Comparison of ENCODE assay signal across 28 mouse cellular contexts in genomic region chr9:105408549-105408948, GRCm38 (mm10). TPM values are rescaled to one million over a fixed set of nuclear protein-coding genes. Genes with fewer than 3 reads are reported as not detected.
DNase-seq lines count a peak whose midpoint lies in the region; ATAC-seq and TF ChIP-seq lines count a peak whose summit lies in the region.
"Had no signal": no experiment of that assay in that cellular context is flagged by ENCODE, and none has a peak within 500 bp of the region (broad histone marks: within the 10 kb centered on the region; RNA-seq: fewer than 3 reads in every experiment).

No protein-coding gene starts in this region.

- WGBS in intestine, postnatal 0 days: 92% methylated on average over 6 of the region's 6 CpGs
- 93% methylated on average over 6 of the region's 6 CpGs for WGBS in intestine, embryonic 16.5 days
- 91% methylated on average over 6 of the region's 6 CpGs for WGBS in lung, embryonic 14.5 days

- H3K9ac ChIP-seq in intestine, postnatal 0 days (ENCODE audit: low read depth, low read length): no peak overlapping the region
- no peak overlapping the region for H3K9ac ChIP-seq in intestine, embryonic 16.5 days (ENCODE audit: low read depth, low read length)
- no peak overlapping the region for H3K9ac ChIP-seq in lung, embryonic 14.5 days
- H3K9ac ChIP-seq in CH12.LX (ENCODE audit: insufficient read depth, low read depth): no peak overlapping the region
- H3K9ac ChIP-seq: embryonic facial prominence, embryonic 15.5 days; forebrain, embryonic 13.5 days; hindbrain, embryonic 15.5 days; kidney, embryonic 15.5 days; liver, embryonic 15.5 days; neural tube, embryonic 13.5 days had no signal

- no peak overlapping the region for H3K4me3 ChIP-seq in intestine, postnatal 0 days (ENCODE audit: low read depth, low read length)
- no peak overlapping the region for H3K4me3 ChIP-seq in intestine, embryonic 16.5 days (ENCODE audit: low read length)
- H3K4me3 ChIP-seq in lung, embryonic 14.5 days (ENCODE audit: low read depth, low read length): no peak overlapping the region
- no peak overlapping the region for H3K4me3 ChIP-seq in CH12.LX (replicated peaks in 1 of 3; ENCODE audit: low read depth in 2 of 3, low read length in 2 of 3, poor library complexity in 1 of 3)
- H3K4me3 ChIP-seq: embryonic facial prominence, embryonic 10.5 days; embryonic facial prominence, embryonic 15.5 days; forebrain, embryonic 13.5 days; heart, embryonic 10.5 days; hindbrain, embryonic 15.5 days; kidney, embryonic 15.5 days; liver, embryonic 15.5 days; neural tube, embryonic 13.5 days had no signal

- no peaks in the 10 kb centered on the region for H3K9me3 ChIP-seq in intestine, postnatal 0 days (ENCODE audit: control insufficient read depth)
- H3K9me3 ChIP-seq in intestine, embryonic 16.5 days (ENCODE audit: control insufficient read depth, low read length): no peaks in the 10 kb centered on the region
- no peaks in the 10 kb centered on the region for H3K9me3 ChIP-seq in lung, embryonic 14.5 days (ENCODE audit: low read depth, low read length)
- no peaks in the 10 kb centered on the region for H3K9me3 ChIP-seq in CH12.LX (replicated peaks; ENCODE audit: low read length)
- H3K9me3 ChIP-seq: embryonic facial prominence, embryonic 10.5 days; embryonic facial prominence, embryonic 15.5 days; forebrain, embryonic 13.5 days; heart, embryonic 10.5 days; hindbrain, embryonic 15.5 days; kidney, embryonic 15.5 days; liver, embryonic 15.5 days; neural tube, embryonic 13.5 days had no signal

- H3K27me3 ChIP-seq in intestine, postnatal 0 days (replicated peaks; ENCODE audit: control insufficient read depth, insufficient read depth, low read length): no peaks in the 10 kb centered on the region
- no peaks in the 10 kb centered on the region for H3K27me3 ChIP-seq in intestine, embryonic 16.5 days (replicated peaks; ENCODE audit: control insufficient read depth, insufficient read depth, low read length)
- no peaks in the 10 kb centered on the region for H3K27me3 ChIP-seq in lung, embryonic 14.5 days (ENCODE audit: insufficient read depth, low read length)
- H3K27me3 ChIP-seq in CH12.LX (replicated peaks): no peaks in the 10 kb centered on the region
- H3K27me3 ChIP-seq: embryonic facial prominence, embryonic 15.5 days; forebrain, embryonic 13.5 days; hindbrain, embryonic 15.5 days; kidney, embryonic 15.5 days; liver, embryonic 15.5 days; neural tube, embryonic 13.5 days had no signal

- no peak overlapping the region for H3K4me2 ChIP-seq in intestine, postnatal 0 days (replicated peaks; ENCODE audit: low read depth)
- no peak overlapping the region for H3K4me2 ChIP-seq in intestine, embryonic 16.5 days (ENCODE audit: low read depth, low read length)
- H3K4me2 ChIP-seq in lung, embryonic 14.5 days: no peak overlapping the region
- H3K4me2 ChIP-seq in CH12.LX (ENCODE audit: insufficient read depth, low read depth, poor library complexity, severe bottlenecking): no peak overlapping the region
- H3K4me2 ChIP-seq: embryonic facial prominence, embryonic 15.5 days; forebrain, embryonic 13.5 days; hindbrain, embryonic 15.5 days; kidney, embryonic 15.5 days; liver, embryonic 15.5 days; neural tube, embryonic 13.5 days had no signal

- no peak for TF ChIP-seq EP300 in CH12.LX (IDR thresholded peaks at IDR 0.05; ENCODE audit: low read length)

- dilution Hi-C loops in CH12.LX (cut with MboI; ENCODE audit: extremely low pct_ligation_motif_present, extremely low pct_unique_long_range_greater_than_20kb, low sequenced_read_pairs): no loop called here

- no peak overlapping the region for H3K27ac ChIP-seq in intestine, postnatal 0 days (ENCODE audit: low read depth, low read length)
- H3K27ac ChIP-seq in intestine, embryonic 16.5 days (ENCODE audit: low read length): no peak overlapping the region
- H3K27ac ChIP-seq in lung, embryonic 14.5 days (ENCODE audit: low read depth): no peak overlapping the region
- no peak overlapping the region for H3K27ac ChIP-seq in CH12.LX (ENCODE audit: insufficient read depth, low read depth)
- H3K27ac ChIP-seq: embryonic facial prominence, embryonic 10.5 days; embryonic facial prominence, embryonic 15.5 days; forebrain, embryonic 13.5 days; heart, embryonic 10.5 days; hindbrain, embryonic 15.5 days; kidney, embryonic 15.5 days; liver, embryonic 15.5 days; neural tube, embryonic 13.5 days had no signal

- H3K36me3 ChIP-seq in intestine, postnatal 0 days (ENCODE audit: control insufficient read depth, insufficient read depth): peaks cover 38% of the 10 kb centered on the region
- H3K36me3 ChIP-seq in intestine, embryonic 16.5 days (ENCODE audit: control insufficient read depth, insufficient read depth, low read length): 0 out of 2 replicates have a peak, but pooled peaks cover 3% of the 10 kb centered on the region
- peaks cover 60% of the 10 kb centered on the region for H3K36me3 ChIP-seq in lung, embryonic 14.5 days (ENCODE audit: insufficient read depth)
- H3K36me3 ChIP-seq in CH12.LX (replicated peaks in 1 of 2; ENCODE audit: control insufficient read depth in 1 of 2, insufficient read depth in 1 of 2, low read length in 1 of 2): peaks cover 25 to 80% of the 10 kb centered on the region in 2 experiments

- in situ Hi-C loops in CH12.LX (cut with MboI; ENCODE audit: low pct_ligation_motif_present, low pct_unique_long_range_greater_than_20kb, low sequenced_read_pairs): no loop called here

- no peak for TF ChIP-seq POLR2A in CH12.LX (IDR thresholded peaks at IDR 0.05; ENCODE audit: low read depth, low read length)
- TF ChIP-seq POLR2A in brain, embryonic 14.5 days (IDR thresholded peaks at IDR 0.05; ENCODE audit: borderline replicate concordance, extremely low read depth, insufficient read depth, insufficient read length, poor library complexity, severe bottlenecking): no peak

- TF ChIP-seq CTCF in intestine, postnatal 0 days (IDR thresholded peaks at IDR 0.05; ENCODE audit: low read depth): peak; percentile 24; the same call in 1 of the 2 replicates
- TF ChIP-seq CTCF in lung, embryonic 14.5 days (IDR thresholded peaks at IDR 0.05; ENCODE audit: low read depth): no peak
- TF ChIP-seq CTCF in CH12.LX (conservative IDR thresholded peaks at IDR 0.05 in 1 of 2, IDR thresholded peaks at IDR 0.05 in 1 of 2; ENCODE audit: low read depth in 2 of 2, low read length in 2 of 2): peak in 1 of 2 experiments; percentile 18; a peak in 1 of 4 replicates
- TF ChIP-seq CTCF in brain, embryonic 14.5 days (IDR thresholded peaks at IDR 0.05; ENCODE audit: borderline replicate concordance, extremely low read depth, insufficient read depth, insufficient read length): no peak

- TF ChIP-seq RAD21 in CH12.LX (IDR thresholded peaks at IDR 0.05; ENCODE audit: low read depth, low read length): peak; percentile 19

- H3K4me1 ChIP-seq in intestine, postnatal 0 days (replicated peaks; ENCODE audit: control insufficient read depth, insufficient read depth, low read length): no peaks in the 10 kb centered on the region
- H3K4me1 ChIP-seq in intestine, embryonic 16.5 days (ENCODE audit: control insufficient read depth, insufficient read depth, low read length): no peaks in the 10 kb centered on the region
- no peaks in the 10 kb centered on the region for H3K4me1 ChIP-seq in lung, embryonic 14.5 days (ENCODE audit: insufficient read depth)
- peaks cover 0 to 6% of the 10 kb centered on the region in 2 experiments; a peak in 1 of 4 replicates for H3K4me1 ChIP-seq in CH12.LX (ENCODE audit: control insufficient read depth in 1 of 2, insufficient read depth in 2 of 2)
- H3K4me1 ChIP-seq: embryonic facial prominence, embryonic 10.5 days; embryonic facial prominence, embryonic 15.5 days; forebrain, embryonic 13.5 days; heart, embryonic 10.5 days; hindbrain, embryonic 15.5 days; kidney, embryonic 15.5 days; liver, embryonic 15.5 days; neural tube, embryonic 13.5 days had no signal

- peak; percentile 16 for DNase-seq in lung, embryonic 14.5 days
- no peak for DNase-seq in lung, postnatal 25 days (ENCODE audit: low spot score)
- no peak for DNase-seq in CH12.LX (ENCODE audit: extremely low read depth)
- DNase-seq in brain, embryonic 14.5 days (ENCODE audit: low read depth): peak; percentile 31
- no peak for DNase-seq in cerebellum, adult 8-10 months
- no peak for DNase-seq in cerebellum, adult 11 months
- DNase-seq: adrenal gland, postnatal 25 days; cerebellum, adult 2 months; cerebellum, postnatal 25 days; gastrocnemius, postnatal 14 days; heart, postnatal 36 days; kidney, adult 11 months; kidney, postnatal 36 days; layer of hippocampus, postnatal 36 days; liver; lung, postnatal 4 days had no signal

- no peaks in the 10 kb centered on the region for H3K79me2 ChIP-seq in CH12.LX (replicated peaks; ENCODE audit: control insufficient read depth, extremely low read depth, insufficient read depth, poor library complexity, severe bottlenecking)

- ATAC-seq in intestine, postnatal 0 days: no peak
- no peak for ATAC-seq in intestine, embryonic 16.5 days
- ATAC-seq in lung, embryonic 14.5 days (ENCODE audit: insufficient read depth): no peak
- ATAC-seq: forebrain, embryonic 13.5 days had no signal

TF ChIP-seq in CH12.LX, 34 proteins besides CTCF, POLR2A, EP300 and RAD21:
- TF ChIP-seq SMC3 (IDR thresholded peaks at IDR 0.05; ENCODE audit: low read depth, low read length): no peak
- no peak for TF ChIP-seq SIN3A (IDR thresholded peaks at IDR 0.05; ENCODE audit: low read length)
- no peak for TF ChIP-seq JUN (IDR thresholded peaks at IDR 0.05; ENCODE audit: insufficient read depth, low read depth, low read length)
- no peak for TF ChIP-seq CHD1 (IDR thresholded peaks at IDR 0.05; ENCODE audit: low read depth, low read length)
- TF ChIP-seq MAX (IDR thresholded peaks at IDR 0.05; ENCODE audit: low read length): no peak
- TF ChIP-seq KAT2A (IDR thresholded peaks at IDR 0.05; ENCODE audit: insufficient replicate concordance, low read length): no peak

RNA-seq across cellular contexts. Expression of gene Nek11, which starts 13.2 kb away (rescaled TPM):
- polyA plus RNA-seq in intestine, postnatal 0 days (2015; fragmentation: Nextera tagmentation; extraction: Ambion mirVana): 0.04 and 0.08 TPM in 2 replicates
- polyA plus RNA-seq in intestine, embryonic 16.5 days (2015; fragmentation: Nextera tagmentation; extraction: Ambion mirVana): 0.15 TPM in 2 replicates
- 0.08 and 0.31 TPM in 2 replicates for polyA plus RNA-seq in lung, embryonic 14.5 days (2014; fragmentation: Nextera tagmentation; extraction: Ambion mirVana)
- total RNA-seq in CH12.LX (2012; rRNA removed) (0.13 and 0.17 TPM in 2 replicates), CH12.LX (2014; rRNA removed) (0.32 TPM in 1 of 2 replicates, not detected in the other)
- 0.29 TPM in 1 of 2 replicates, not detected in the other for polyA plus RNA-seq in CH12.LX (2012; ENCODE audit: insufficient read length, low read depth)
- 1.1 and 1.8 TPM in 2 replicates for polyA plus RNA-seq in brain, embryonic 14.5 days (2012; rRNA removed)
- total RNA-seq: adrenal gland, postnatal 25 days; granulocyte monocyte progenitor cell, adult 5-6 weeks; heart, postnatal 36 days; MEL had no signal

RNA-seq across cellular contexts. Expression of gene Aste1, which starts 13.4 kb away (rescaled TPM):
- polyA plus RNA-seq in intestine, postnatal 0 days (2015; fragmentation: Nextera tagmentation; extraction: Ambion mirVana): 9.2 and 10.4 TPM in 2 replicates
- 12.2 and 12.6 TPM in 2 replicates for polyA plus RNA-seq in intestine, embryonic 16.5 days (2015; fragmentation: Nextera tagmentation; extraction: Ambion mirVana)
- 10.8 and 16.2 TPM in 2 replicates for polyA plus RNA-seq in lung, embryonic 14.5 days (2014; fragmentation: Nextera tagmentation; extraction: Ambion mirVana)
- 8.9 and 10.2 TPM in 2 replicates for total RNA-seq in CH12.LX (2012; rRNA removed)
- total RNA-seq in CH12.LX (2014; rRNA removed): 13.4 and 13.8 TPM in 2 replicates
- polyA plus RNA-seq in CH12.LX (2012; ENCODE audit: insufficient read length, low read depth): 12.4 and 13.9 TPM in 2 replicates
- polyA plus RNA-seq in brain, embryonic 14.5 days (2012; rRNA removed): 8.8 and 9.8 TPM in 2 replicates

Comparison
In these comparisons a context has a peak if more than half of its experiments do, and no peak if none do; other contexts are left out.
1. DNase-seq: peak in lung, embryonic 14.5 days (single experiment) and brain, embryonic 14.5 days (single experiment); none in lung, postnatal 25 days (single experiment), CH12.LX (single experiment), cerebellum, adult 8-10 months (single experiment) and cerebellum, adult 11 months (single experiment).